ENCODE assay signal across 15 mouse cellular contexts in the genomic region with DNA sequence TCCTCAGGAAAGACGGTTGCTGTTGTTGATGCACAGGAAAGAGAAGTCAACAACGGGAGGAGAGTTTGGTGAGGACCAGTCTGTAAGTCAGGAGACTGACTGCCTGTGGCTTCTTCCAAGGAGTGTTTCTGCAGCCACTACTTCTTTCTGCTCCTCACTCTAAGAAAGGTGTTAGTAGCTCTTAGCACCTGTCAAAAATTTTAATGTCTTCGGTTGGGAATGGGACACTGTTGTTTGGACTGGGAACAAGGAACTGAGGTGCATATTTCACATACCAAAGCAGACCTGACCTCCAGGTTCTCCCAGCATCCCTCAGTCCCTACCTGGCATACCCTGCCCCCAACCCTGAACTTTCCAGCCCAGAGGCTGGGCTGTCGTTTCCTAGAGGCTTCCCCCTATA. TPM values are rescaled to one million over a fixed set of nuclear protein-coding genes. Genes with fewer than 3 reads are reported as not detected.
"Had no signal": no experiment of that assay in that cellular context is flagged by ENCODE, and none has a peak within 500 bp of the region (broad histone marks: within the 10 kb centered on the region; RNA-seq: fewer than 3 reads in every experiment).

No protein-coding gene starts in this region.

- H3K4me3 ChIP-seq: lung, embryonic 15.5 days; megakaryocyte, embryonic 14.5 days; midbrain, embryonic 13.5 days; midbrain, embryonic 15.5 days; neural tube, embryonic 12.5 days had no signal

- ATAC-seq: lung, postnatal 0 days; midbrain, embryonic 13.5 days; midbrain, embryonic 15.5 days had no signal

- H3K4me1 ChIP-seq: lung, embryonic 15.5 days; megakaryocyte, embryonic 14.5 days; neural tube, embryonic 12.5 days had no signal

- H3K9ac ChIP-seq: lung, embryonic 15.5 days; midbrain, embryonic 13.5 days; midbrain, embryonic 15.5 days; neural tube, embryonic 12.5 days had no signal

- H3K27me3 ChIP-seq: lung, embryonic 15.5 days; midbrain, embryonic 13.5 days; midbrain, embryonic 15.5 days; neural tube, embryonic 12.5 days had no signal

- H3K9me3 ChIP-seq: lung, embryonic 15.5 days; midbrain, embryonic 15.5 days; neural tube, embryonic 12.5 days had no signal

- DNase-seq: lung, adult 2 months; lung, postnatal 14 days; lung, postnatal 36 days; right cerebral cortex, postnatal 14 days; thymus, adult 18-20 months; thymus, postnatal 14 days; thymus, postnatal 36 days had no signal

- H3K4me2 ChIP-seq: lung, embryonic 15.5 days; midbrain, embryonic 11.5 days; midbrain, embryonic 13.5 days; midbrain, embryonic 15.5 days; neural tube, embryonic 12.5 days had no signal

- H3K27ac ChIP-seq: lung, embryonic 15.5 days; macrophage; midbrain, embryonic 13.5 days; midbrain, embryonic 15.5 days; neural tube, embryonic 12.5 days had no signal

- H3K36me3 ChIP-seq: lung, embryonic 15.5 days; midbrain, embryonic 13.5 days; midbrain, embryonic 15.5 days; neural tube, embryonic 12.5 days had no signal

RNA-seq across cellular contexts. Expression of a gene that starts 21.7 kb away (rescaled TPM):
- polyA plus RNA-seq: macrophage had no signal
